Mouse (Mus musculus): ENCODE measurements around the gene Mturn.

The Mturn gene

GRCm38 (mm10) chr6:54729451-54730105 lies 48.2 kb downstream of the Mturn start:
- DNase-seq (ENCODE audit: low spot score in 2 of 2) = no peak

- no peak for DNase-seq (ENCODE audit: low spot score in 2 of 2)
Measured at GRCm38 (mm10) chr6:54731726-54732125, 50.3 kb downstream of the Mturn start.

GRCm38 (mm10) chr6:54732721-54733120 lies 51.3 kb downstream of the Mturn start:
- DNase-seq (ENCODE audit: low spot score in 2 of 2) = no peak

DNA sequence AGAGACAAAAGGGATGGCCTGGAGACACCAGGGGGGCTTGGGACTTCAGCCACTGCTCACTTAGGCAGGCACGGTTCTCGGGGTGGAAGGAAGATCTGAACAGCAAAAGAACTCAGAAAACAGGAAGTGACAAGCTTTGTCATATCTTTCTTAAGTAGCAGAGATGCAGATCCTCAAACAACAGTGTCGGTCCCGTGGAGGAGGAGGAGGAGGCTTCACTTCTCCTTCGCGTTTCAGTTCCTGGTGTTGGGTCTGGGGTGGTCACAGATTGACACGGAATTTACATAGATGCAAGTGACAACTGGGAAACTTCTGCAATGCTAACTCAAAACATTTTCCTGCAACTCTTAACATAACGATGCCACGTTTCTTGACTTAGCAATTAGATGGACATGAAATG lies 54.7 kb downstream of the Mturn start:
- no peak for DNase-seq (ENCODE audit: low spot score in 2 of 2)

DNA sequence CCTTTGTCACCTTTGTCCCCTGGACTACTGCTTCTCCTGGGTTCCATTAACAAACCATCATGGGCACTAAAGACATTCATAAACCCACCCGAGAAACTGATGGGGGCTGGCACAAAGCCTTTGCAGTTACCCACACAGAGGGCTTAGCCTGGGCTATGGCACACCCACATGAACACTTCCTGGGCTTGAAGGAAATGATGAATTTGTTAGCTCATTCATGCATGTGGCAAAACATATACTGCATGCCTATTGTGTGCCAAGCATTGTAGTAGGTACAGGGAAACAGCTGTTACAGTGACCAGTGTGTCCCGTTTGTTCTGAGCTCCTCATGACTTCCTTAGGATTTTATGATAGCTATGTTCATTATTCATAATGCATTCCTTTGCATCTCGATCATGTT lies 55.8 kb downstream of the Mturn start:
- DNase-seq (ENCODE audit: low spot score in 2 of 2) = no peak

GRCm38 (mm10) chr6:54737684-54738083 lies 56.3 kb downstream of the Mturn start:
- DNase-seq (ENCODE audit: low spot score in 2 of 2) = no peak

GRCm38 (mm10) chr6:54749056-54749455 lies 67.6 kb downstream of the Mturn start:
- no peak for DNase-seq (ENCODE audit: low spot score in 2 of 2)

DNA sequence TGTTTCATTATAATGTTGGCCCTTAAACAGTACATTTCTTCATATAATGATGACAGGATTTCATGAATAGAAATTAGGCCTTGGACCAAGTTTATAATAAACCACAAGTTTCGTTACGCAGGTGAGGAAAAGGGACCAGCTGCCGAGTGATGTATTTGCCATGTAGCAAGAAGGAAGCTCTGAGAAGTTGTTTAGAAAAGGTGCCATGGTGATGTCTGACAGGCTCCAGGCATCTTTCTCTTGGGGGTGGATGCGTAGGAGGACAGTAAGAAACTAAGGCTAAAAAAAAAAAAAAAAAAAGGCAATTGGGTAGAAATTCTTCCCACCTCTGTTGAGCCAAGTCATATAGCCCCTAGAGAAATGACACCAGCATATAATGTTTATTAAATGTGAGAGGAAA lies 70.2 kb downstream of the Mturn start:
- no peak for DNase-seq (ENCODE audit: low spot score in 2 of 2)

- DNase-seq (ENCODE audit: low spot score in 2 of 2) = no peak
Measured at GRCm38 (mm10) chr6:54752076-54752475, 70.7 kb downstream of the Mturn start.
